Mouse (Mus musculus) liver, postnatal 0 days (tissue): ENCODE results near the gene Enkur.

Source experiments
- CTCF ChIP-seq: sonication (generic); IDR thresholded peaks from 2 replicates; pipeline ENCODE4 v1.5.1; 2016; ENCODE audit warnings: antibody characterized with exemption, low read depth
- EP300 ChIP-seq: IDR thresholded peaks from 2 replicates; pipeline ENCODE4 v1.6.1; 2016; ENCODE audit warnings: antibody characterized with exemption, low read depth, mild to moderate bottlenecking

GRCm38 (mm10) chr2:21141520-21142203, 63.5 kb downstream of the Enkur start:
- TF ChIP-seq CTCF (no peak), EP300 (no peak)
